Mouse (Mus musculus): ENCODE data around the gene Psmd14. TPM values are rescaled to one million over a fixed set of nuclear protein-coding genes. Genes with fewer than 3 reads are reported as not detected.

The Psmd14 gene
- total and polyA plus RNA-seq, 3 experiments = 19.2 to 47.7 (median 47.1) TPM

DNA sequence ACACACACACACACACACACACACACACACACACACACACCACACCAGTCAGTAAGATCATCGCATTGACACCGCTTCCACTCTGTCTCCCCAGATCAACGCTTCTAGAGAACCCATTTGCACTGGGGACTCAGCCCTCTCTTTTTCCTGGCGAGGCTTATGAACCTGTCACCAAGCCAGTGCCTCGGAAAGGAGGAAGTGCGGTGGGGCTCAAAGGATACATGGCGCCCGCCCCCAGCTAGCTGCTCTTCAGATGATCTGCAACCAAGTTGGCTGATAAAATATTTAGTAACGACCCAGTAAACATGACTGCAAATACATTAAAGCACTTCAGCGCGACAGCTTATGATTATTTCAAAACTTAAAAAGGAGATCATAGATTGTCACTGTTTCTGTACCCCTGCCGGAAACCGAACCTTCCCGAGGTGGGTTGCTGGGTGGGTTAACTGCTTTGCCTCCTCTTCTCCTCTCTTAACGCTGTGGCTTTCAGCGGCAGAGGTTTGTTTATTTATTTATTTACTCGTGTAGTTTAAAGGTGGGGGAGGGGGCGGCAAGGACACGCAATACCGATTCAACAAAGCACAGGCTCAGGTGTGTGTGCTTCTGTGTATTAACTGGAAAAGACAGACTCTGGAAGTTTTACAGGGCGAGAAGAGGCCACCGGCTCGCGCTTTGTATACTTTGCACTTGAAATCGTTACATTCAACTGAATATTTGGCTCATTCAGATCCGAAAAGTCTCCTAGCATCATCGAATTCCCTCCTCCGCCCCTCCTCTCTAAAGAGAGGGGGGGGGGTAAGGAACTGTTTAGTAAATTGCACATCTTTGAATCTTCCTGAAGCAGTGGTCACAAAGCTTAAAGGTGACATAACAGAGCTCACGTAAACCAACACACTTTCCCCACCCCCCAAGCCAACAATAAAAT is 92.2 kb downstream of the Psmd14 start:
- no peak overlapping the region for H3K27ac ChIP-seq
- peak; percentile 2 to 18 for DNase-seq
- H3K79me2 ChIP-seq (replicated peaks; ENCODE audit: control insufficient read depth, insufficient read depth, low read length) = no peaks in the 10 kb centered on the region
- H3K27me3 ChIP-seq (ENCODE audit: control insufficient read depth, insufficient read depth, low read length) = peaks cover 27% of the 10 kb centered on the region
- no peaks in the 10 kb centered on the region for H3K36me3 ChIP-seq (ENCODE audit: control insufficient read depth, insufficient read depth, low read length)
- WGBS = 9% methylated on average over 29 of the region's 29 CpGs
- TF ChIP-seq POLR2A (IDR thresholded peaks at IDR 0.05; ENCODE audit: insufficient read depth, low read depth, low read length) (no peak), CTCF (IDR thresholded peaks at IDR 0.05) (no peak), EP300 (IDR thresholded peaks at IDR 0.05; ENCODE audit: insufficient read depth, low read depth, low read length) (no peak)
- H3K9ac ChIP-seq (ENCODE audit: low read depth, low read length) = no peak overlapping the region
- intact Hi-C loops (cut with DNase I) = no loop called here
- no peak overlapping the region for H3K4me3 ChIP-seq
- no peaks in the 10 kb centered on the region for H3K4me1 ChIP-seq (ENCODE audit: control insufficient read depth, insufficient read depth, low read length)

DNA sequence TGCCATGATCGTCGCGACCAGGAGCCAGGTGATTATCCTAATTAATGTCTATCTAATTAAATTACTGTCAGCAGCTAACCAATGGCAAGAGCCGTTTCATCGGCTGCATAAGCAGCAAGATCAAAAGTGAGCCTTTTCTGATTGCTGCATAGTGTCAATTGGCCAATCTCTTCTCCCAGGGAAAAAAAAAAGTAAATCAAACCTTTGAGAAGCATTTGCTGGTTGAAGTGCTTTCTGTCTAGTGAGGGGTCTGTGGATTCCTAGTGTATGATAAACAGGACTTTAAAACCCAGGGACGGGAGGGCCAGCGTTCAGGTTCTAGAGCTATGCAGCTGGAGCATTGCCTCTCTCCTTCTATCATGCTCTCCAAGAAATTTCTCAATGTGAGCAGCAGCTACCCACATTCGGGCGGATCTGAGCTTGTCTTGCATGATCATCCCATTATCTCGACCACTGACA is 92.9 kb downstream of the Psmd14 start:
- TF ChIP-seq EP300 (IDR thresholded peaks at IDR 0.05; ENCODE audit: insufficient read depth, low read depth, low read length) (no peak), POLR2A (IDR thresholded peaks at IDR 0.05; ENCODE audit: insufficient read depth, low read depth, low read length) (no peak), CTCF (IDR thresholded peaks at IDR 0.05) (no peak)
- WGBS = 7% methylated on average over 10 of the region's 10 CpGs
- H3K27ac ChIP-seq = no peak overlapping the region
- no peak overlapping the region for H3K9ac ChIP-seq (ENCODE audit: low read depth, low read length)
- peaks cover 30% of the 10 kb centered on the region for H3K27me3 ChIP-seq (ENCODE audit: control insufficient read depth, insufficient read depth, low read length)
- H3K4me3 ChIP-seq = no peak overlapping the region
- H3K79me2 ChIP-seq (replicated peaks; ENCODE audit: control insufficient read depth, insufficient read depth, low read length) = no peaks in the 10 kb centered on the region
- DNase-seq = peak; percentile 4 to 17
- intact Hi-C loops (cut with DNase I) = no loop called here
- H3K36me3 ChIP-seq (ENCODE audit: control insufficient read depth, insufficient read depth, low read length) = no peaks in the 10 kb centered on the region
- H3K4me1 ChIP-seq (ENCODE audit: control insufficient read depth, insufficient read depth, low read length) = no peaks in the 10 kb centered on the region

DNA sequence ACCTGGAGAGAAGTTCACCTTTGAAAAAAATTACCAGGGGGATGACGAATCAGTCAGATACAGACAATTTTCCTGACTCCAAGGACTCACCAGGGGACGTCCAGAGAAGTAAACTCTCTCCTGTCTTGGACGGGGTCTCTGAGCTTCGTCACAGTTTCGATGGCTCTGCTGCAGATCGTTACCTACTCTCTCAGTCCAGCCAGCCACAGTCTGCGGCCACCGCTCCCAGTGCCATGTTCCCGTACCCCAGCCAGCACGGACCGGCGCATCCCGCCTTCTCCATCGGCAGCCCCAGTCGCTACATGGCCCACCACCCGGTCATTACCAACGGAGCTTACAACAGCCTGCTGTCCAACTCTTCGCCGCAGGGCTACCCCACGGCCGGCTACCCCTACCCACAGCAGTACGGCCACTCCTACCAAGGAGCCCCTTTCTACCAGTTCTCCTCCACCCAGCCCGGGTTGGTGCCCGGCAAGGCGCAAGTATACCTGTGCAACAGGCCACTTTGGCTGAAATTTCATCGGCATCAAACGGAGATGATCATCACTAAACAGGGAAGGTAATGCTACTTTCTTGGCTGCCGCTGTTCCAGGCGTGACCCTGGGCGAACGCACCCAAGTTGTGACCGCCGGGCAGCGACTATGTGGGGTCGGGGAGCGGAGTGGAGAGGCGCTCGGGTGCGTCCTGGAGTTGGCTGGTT is 93.5 kb downstream of the Psmd14 start:
- H3K36me3 ChIP-seq (ENCODE audit: control insufficient read depth, insufficient read depth, low read length) = no peaks in the 10 kb centered on the region
- H3K27me3 ChIP-seq (ENCODE audit: control insufficient read depth, insufficient read depth, low read length) = peaks cover 31% of the 10 kb centered on the region
- TF ChIP-seq EP300 (IDR thresholded peaks at IDR 0.05; ENCODE audit: insufficient read depth, low read depth, low read length) (no peak), POLR2A (IDR thresholded peaks at IDR 0.05; ENCODE audit: insufficient read depth, low read depth, low read length) (no peak), CTCF (IDR thresholded peaks at IDR 0.05) (no peak)
- H3K79me2 ChIP-seq (replicated peaks; ENCODE audit: control insufficient read depth, insufficient read depth, low read length) = no peaks in the 10 kb centered on the region
- DNase-seq = peak; percentile 4 to 35
- no peaks in the 10 kb centered on the region for H3K4me1 ChIP-seq (ENCODE audit: control insufficient read depth, insufficient read depth, low read length)
- H3K27ac ChIP-seq = no peak overlapping the region
- H3K4me3 ChIP-seq = no peak overlapping the region
- H3K9ac ChIP-seq (ENCODE audit: low read depth, low read length) = no peak overlapping the region
- WGBS = 4% methylated on average over 39 of the region's 39 CpGs
- intact Hi-C loops (cut with DNase I) = no loop called here

DNA sequence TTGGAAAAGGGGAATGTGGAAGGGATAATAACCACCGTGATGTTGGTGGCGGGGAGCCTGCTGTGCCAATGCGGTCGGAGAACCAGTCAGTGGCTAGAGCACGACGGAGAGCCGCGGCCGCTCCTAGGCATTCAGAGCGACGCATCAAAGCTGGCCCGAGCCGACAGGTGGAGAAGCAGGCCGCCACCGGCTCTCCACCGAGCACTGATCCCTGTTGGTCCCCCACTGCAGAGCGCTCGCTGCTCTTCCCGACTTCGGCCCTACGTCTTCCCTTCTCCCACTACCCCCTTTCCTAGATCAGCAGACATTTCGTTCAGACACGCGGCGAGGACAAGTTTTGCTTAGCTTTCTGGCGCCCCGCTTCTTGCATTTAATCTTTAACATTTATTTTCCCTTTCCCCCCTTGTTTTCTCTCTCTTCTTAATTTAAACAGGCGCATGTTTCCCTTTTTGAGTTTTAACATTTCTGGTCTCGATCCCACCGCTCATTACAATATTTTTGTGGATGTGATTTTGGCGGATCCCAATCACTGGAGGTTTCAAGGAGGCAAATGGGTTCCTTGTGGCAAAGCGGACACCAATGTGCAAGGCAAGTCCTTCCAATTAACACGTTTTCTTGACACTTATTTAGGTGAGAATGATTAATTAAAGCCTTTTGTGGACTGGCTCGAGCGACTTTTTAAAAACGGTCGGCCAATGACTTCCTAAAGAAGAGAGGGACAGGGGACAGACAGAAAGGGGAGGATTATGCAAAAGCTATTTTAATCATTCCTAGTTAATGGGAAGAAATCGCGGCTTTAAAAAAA is 94.2 kb downstream of the Psmd14 start:
- Histone ChIP-seq H3K4me3 (no peak overlapping the region), H3K36me3 (ENCODE audit: control insufficient read depth, insufficient read depth, low read length) (no peaks in the 10 kb centered on the region), H3K27ac (no peak overlapping the region), H3K79me2 (replicated peaks; ENCODE audit: control insufficient read depth, insufficient read depth, low read length) (no peaks in the 10 kb centered on the region), H3K4me1 (ENCODE audit: control insufficient read depth, insufficient read depth, low read length) (no peaks in the 10 kb centered on the region), H3K9ac (ENCODE audit: low read depth, low read length) (no peak overlapping the region), H3K27me3 (ENCODE audit: control insufficient read depth, insufficient read depth, low read length) (peaks cover 34% of the 10 kb centered on the region)
- DNase-seq = peak; percentile 15 to 42
- intact Hi-C loops (cut with DNase I) = no loop called here
- 3% methylated on average over 39 of the region's 39 CpGs for WGBS
- TF ChIP-seq EP300 (IDR thresholded peaks at IDR 0.05; ENCODE audit: insufficient read depth, low read depth, low read length) (no peak), POLR2A (IDR thresholded peaks at IDR 0.05; ENCODE audit: insufficient read depth, low read depth, low read length) (no peak), CTCF (IDR thresholded peaks at IDR 0.05) (no peak)

DNA sequence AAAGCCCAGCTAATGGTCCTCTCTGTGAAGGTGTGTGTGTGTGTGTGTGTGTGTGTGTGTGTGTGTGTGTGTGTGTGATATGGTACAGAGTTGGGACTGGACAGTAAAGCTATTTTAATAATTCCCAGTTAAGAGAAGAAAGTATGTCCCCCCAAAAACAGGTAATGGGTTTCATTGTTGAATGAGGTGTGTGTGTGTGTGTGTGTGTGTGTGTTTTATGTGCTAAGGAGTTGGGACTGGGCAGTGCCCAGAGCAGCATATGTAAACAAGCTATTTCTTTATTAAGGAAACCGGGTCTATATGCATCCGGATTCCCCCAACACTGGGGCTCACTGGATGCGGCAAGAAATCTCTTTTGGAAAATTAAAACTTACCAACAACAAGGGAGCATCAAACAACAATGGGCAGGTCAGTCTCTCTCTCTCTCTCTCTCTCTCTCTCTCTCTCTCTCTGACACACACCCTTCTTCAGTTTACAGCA is 94.9 kb downstream of the Psmd14 start:
- Histone ChIP-seq H3K27ac (no peak overlapping the region), H3K27me3 (ENCODE audit: control insufficient read depth, insufficient read depth, low read length) (peaks cover 39% of the 10 kb centered on the region), H3K36me3 (ENCODE audit: control insufficient read depth, insufficient read depth, low read length) (no peaks in the 10 kb centered on the region), H3K4me1 (ENCODE audit: control insufficient read depth, insufficient read depth, low read length) (no peaks in the 10 kb centered on the region), H3K9ac (ENCODE audit: low read depth, low read length) (no peak overlapping the region), H3K79me2 (replicated peaks; ENCODE audit: control insufficient read depth, insufficient read depth, low read length) (no peaks in the 10 kb centered on the region), H3K4me3 (no peak overlapping the region)
- WGBS = 16% methylated on average over 3 of the region's 3 CpGs
- intact Hi-C loops (cut with DNase I) = no loop called here
- DNase-seq = no peak
- TF ChIP-seq POLR2A (IDR thresholded peaks at IDR 0.05; ENCODE audit: insufficient read depth, low read depth, low read length) (no peak), EP300 (IDR thresholded peaks at IDR 0.05; ENCODE audit: insufficient read depth, low read depth, low read length) (no peak), CTCF (IDR thresholded peaks at IDR 0.05) (no peak)

Data from heart, adult 2 months (tissue).